Mouse (Mus musculus): ENCODE data around the gene Lrrc36. TPM values are rescaled to one million over a fixed set of nuclear protein-coding genes. Genes with fewer than 3 reads are reported as not detected.

The Lrrc36 gene
- polyA plus RNA-seq, 1 experiment from 2014 or later = 0.18 TPM

- ATAC-seq = no peak
- WGBS (ENCODE audit: insufficient replicate concordance) = 64% methylated on average over 1 of the region's 1 CpGs
Measured at GRCm38 (mm10) chr8:105450977-105451376, 37.6 kb downstream of the Lrrc36 start.

DNA sequence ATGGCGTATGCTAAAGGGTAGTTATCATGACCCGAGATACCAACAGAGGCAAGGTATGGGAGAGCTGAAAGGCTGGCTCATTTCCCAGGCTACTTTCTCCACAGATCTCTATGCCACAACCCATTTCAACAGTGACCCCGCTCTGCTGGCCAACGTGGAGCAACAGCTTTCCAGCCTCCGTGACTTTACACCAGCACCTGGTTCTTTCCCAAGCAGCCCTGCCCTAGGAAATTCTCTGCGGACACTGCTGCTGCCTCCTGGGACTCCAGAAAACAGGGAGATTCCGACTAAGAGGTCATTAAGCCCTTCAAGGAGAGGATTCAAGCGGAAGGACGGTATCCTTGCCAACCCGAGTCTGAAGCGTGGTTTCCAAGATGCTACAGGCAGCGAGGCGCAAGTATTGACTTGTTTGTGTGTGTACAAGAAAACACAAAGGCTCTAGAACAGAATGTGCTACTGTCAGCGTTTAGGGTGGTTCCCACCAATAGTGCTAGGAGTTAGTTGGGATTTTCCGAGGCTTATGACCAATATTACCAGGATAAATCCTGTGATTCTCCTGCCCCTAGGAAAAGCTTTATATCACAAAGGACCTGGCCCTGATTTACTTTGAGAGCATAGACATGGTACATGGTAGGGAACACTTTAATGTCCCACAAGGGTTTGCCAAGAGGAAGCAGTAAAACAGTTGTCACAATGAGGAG is 38.7 kb downstream of the Lrrc36 start:
- no peak for ATAC-seq
- H3K9me3 ChIP-seq (replicated peaks) = no peaks in the 10 kb centered on the region

More at GRCm38 (mm10) chr8:105450977-105451376, 37.6 kb downstream of the Lrrc36 start:
- Histone ChIP-seq H3K36me3 (no peaks in the 10 kb centered on the region), H3K27me3 (replicated peaks) (peaks cover 14% of the 10 kb centered on the region), H3K4me2 (no peak overlapping the region), H3K4me3 (no peak overlapping the region), H3K27ac (no peak overlapping the region), H3K9ac (no peak overlapping the region), H3K9me3 (replicated peaks) (no peaks in the 10 kb centered on the region), H3K4me1 (peaks cover 65% of the 10 kb centered on the region)

DNA sequence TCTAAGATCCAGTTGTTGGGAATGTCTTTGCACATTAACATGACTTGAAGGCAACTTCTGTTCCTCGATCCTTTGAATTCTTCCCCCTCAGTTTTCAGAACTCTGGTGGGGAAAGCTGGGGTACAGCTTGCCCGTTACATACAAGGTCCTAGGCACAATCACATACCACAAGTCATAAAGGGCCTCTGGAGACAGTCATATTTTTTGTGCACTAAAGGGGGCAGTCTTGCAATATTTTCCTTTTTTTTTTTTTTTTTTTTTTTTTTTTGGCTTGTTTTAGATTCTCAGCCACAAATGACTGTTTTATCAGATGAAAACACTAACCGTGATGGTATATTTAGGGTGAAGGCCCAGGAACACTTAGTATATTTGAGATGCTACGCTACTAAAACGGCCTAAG is 39.9 kb downstream of the Lrrc36 start:
- no peak for ATAC-seq
- H3K36me3 ChIP-seq = no peaks in the 10 kb centered on the region
- H3K9ac ChIP-seq = no peak overlapping the region
- peaks cover 28% of the 10 kb centered on the region for H3K27me3 ChIP-seq (replicated peaks)
- 0 out of 2 replicates have a peak overlapping the region, but pooled peaks have one; percentile 3 for H3K4me2 ChIP-seq
- H3K4me3 ChIP-seq = no peak overlapping the region
- peaks cover 54% of the 10 kb centered on the region for H3K4me1 ChIP-seq
- 0 out of 2 replicates have a peak overlapping the region, but pooled peaks have one; percentile 1 for H3K27ac ChIP-seq
- no peaks in the 10 kb centered on the region for H3K9me3 ChIP-seq (replicated peaks)
- 64% methylated on average over 5 of the region's 5 CpGs for WGBS (ENCODE audit: insufficient replicate concordance)

More for the DNA sequence above, 38.7 kb downstream of the Lrrc36 start:
- peaks cover 16% of the 10 kb centered on the region for H3K27me3 ChIP-seq (replicated peaks)
- no peaks in the 10 kb centered on the region for H3K36me3 ChIP-seq
- H3K4me1 ChIP-seq = peaks cover 59% of the 10 kb centered on the region
- H3K9ac ChIP-seq = no peak overlapping the region
- H3K27ac ChIP-seq = no peak overlapping the region
- no peak overlapping the region for H3K4me3 ChIP-seq
- H3K4me2 ChIP-seq = no peak overlapping the region
- 61% methylated on average over 15 of the region's 15 CpGs for WGBS (ENCODE audit: insufficient replicate concordance)

- Histone ChIP-seq H3K9ac (no peak overlapping the region), H3K4me3 (no peak overlapping the region), H3K4me2 (no peak overlapping the region), H3K4me1 (peaks cover 47% of the 10 kb centered on the region), H3K27ac (no peak overlapping the region), H3K9me3 (replicated peaks) (no peaks in the 10 kb centered on the region), H3K36me3 (no peaks in the 10 kb centered on the region), H3K27me3 (replicated peaks) (peaks cover 31% of the 10 kb centered on the region)
- peak; percentile 52; the same call in 1 of the 2 replicates for ATAC-seq
- WGBS (ENCODE audit: insufficient replicate concordance) = 58% methylated on average over 5 of the region's 5 CpGs
Measured at GRCm38 (mm10) chr8:105454088-105454487, 40.7 kb downstream of the Lrrc36 start.

- WGBS (ENCODE audit: insufficient replicate concordance) = 13% methylated on average over 10 of the region's 10 CpGs
- peak overlapping the region; percentile 51 for H3K4me2 ChIP-seq
Measured at GRCm38 (mm10) chr8:105455218-105455617, 41.8 kb downstream of the Lrrc36 start.

GRCm38 (mm10) chr8:105461085-105461803 is 47.9 kb downstream of the Lrrc36 start:
- Histone ChIP-seq H3K9me3 (replicated peaks) (no peaks in the 10 kb centered on the region), H3K4me1 (peaks cover 5% of the 10 kb centered on the region; the same call in 1 of the 2 replicates), H3K36me3 (no peaks in the 10 kb centered on the region), H3K4me2 (no peak overlapping the region), H3K9ac (no peak overlapping the region), H3K27me3 (replicated peaks) (peaks cover 73% of the 10 kb centered on the region), H3K4me3 (no peak overlapping the region), H3K27ac (no peak overlapping the region)
- WGBS (ENCODE audit: insufficient replicate concordance) = 62% methylated on average over 13 of the region's 13 CpGs
- ATAC-seq = no peak

More at GRCm38 (mm10) chr8:105455218-105455617, 41.8 kb downstream of the Lrrc36 start:
- peaks cover 41% of the 10 kb centered on the region for H3K27me3 ChIP-seq (replicated peaks)
- no peaks in the 10 kb centered on the region for H3K36me3 ChIP-seq
- peak; percentile 35; the same call in 1 of the 2 replicates for ATAC-seq
- no peaks in the 10 kb centered on the region for H3K9me3 ChIP-seq (replicated peaks)
- H3K27ac ChIP-seq = peak overlapping the region; percentile 59
- peak overlapping the region; percentile 42; the same call in 1 of the 2 replicates for H3K9ac ChIP-seq
- H3K4me1 ChIP-seq = peaks cover 37% of the 10 kb centered on the region
- H3K4me3 ChIP-seq = 0 out of 2 replicates have a peak overlapping the region, but pooled peaks have one; percentile 23

- no peaks in the 10 kb centered on the region for H3K9me3 ChIP-seq (replicated peaks)
- H3K36me3 ChIP-seq = no peaks in the 10 kb centered on the region
- no peak overlapping the region for H3K4me3 ChIP-seq
- 68% methylated on average over 7 of the region's 7 CpGs for WGBS (ENCODE audit: insufficient replicate concordance)
- no peak for ATAC-seq
- H3K27me3 ChIP-seq (replicated peaks) = peaks cover 71% of the 10 kb centered on the region
- H3K4me2 ChIP-seq = no peak overlapping the region
- no peak overlapping the region for H3K9ac ChIP-seq
- peaks cover 7% of the 10 kb centered on the region for H3K4me1 ChIP-seq
- no peak overlapping the region for H3K27ac ChIP-seq
Measured at GRCm38 (mm10) chr8:105464595-105464994, 51.2 kb downstream of the Lrrc36 start.

DNA sequence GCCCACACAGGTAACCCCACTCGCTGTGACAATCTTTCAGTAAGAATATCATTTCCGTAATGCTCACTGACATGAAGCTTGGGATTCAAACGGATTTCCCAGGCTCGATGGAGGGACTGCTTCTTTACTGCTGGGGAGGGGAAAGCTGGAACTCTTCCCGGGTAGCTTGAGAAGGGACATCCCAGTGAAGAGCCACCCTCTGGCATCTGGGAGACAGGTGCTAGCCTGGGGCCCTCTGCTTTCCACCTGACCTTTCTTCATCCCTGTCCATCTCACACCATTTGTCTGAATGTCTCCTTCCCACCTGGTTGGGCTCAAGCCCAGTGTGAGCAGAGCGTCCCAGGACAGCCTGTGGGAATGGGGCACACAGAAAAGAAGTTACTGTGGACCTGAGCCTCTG is 52.9 kb downstream of the Lrrc36 start:
- ATAC-seq = no peak
- no peaks in the 10 kb centered on the region for H3K9me3 ChIP-seq (replicated peaks)
- H3K27me3 ChIP-seq (replicated peaks) = peaks cover 74% of the 10 kb centered on the region
- no peaks in the 10 kb centered on the region for H3K36me3 ChIP-seq
- no peak overlapping the region for H3K4me3 ChIP-seq
- H3K9ac ChIP-seq = no peak overlapping the region
- no peak overlapping the region for H3K4me2 ChIP-seq
- peaks cover 23% of the 10 kb centered on the region for H3K4me1 ChIP-seq
- 72% methylated on average over 6 of the region's 6 CpGs for WGBS (ENCODE audit: insufficient replicate concordance)
- H3K27ac ChIP-seq = no peak overlapping the region

GRCm38 (mm10) chr8:105466700-105467291 is 53.4 kb downstream of the Lrrc36 start:
- 68% methylated on average over 7 of the region's 7 CpGs for WGBS (ENCODE audit: insufficient replicate concordance)
- Histone ChIP-seq H3K36me3 (no peaks in the 10 kb centered on the region), H3K9me3 (replicated peaks) (no peaks in the 10 kb centered on the region), H3K27me3 (replicated peaks) (peaks cover 79% of the 10 kb centered on the region), H3K4me1 (peaks cover 28% of the 10 kb centered on the region), H3K9ac (no peak overlapping the region), H3K27ac (no peak overlapping the region), H3K4me3 (no peak overlapping the region), H3K4me2 (no peak overlapping the region)
- ATAC-seq = no peak

GRCm38 (mm10) chr8:105467396-105467985 is 54.1 kb downstream of the Lrrc36 start:
- peaks cover 84% of the 10 kb centered on the region for H3K27me3 ChIP-seq (replicated peaks)
- H3K36me3 ChIP-seq = no peaks in the 10 kb centered on the region
- WGBS (ENCODE audit: insufficient replicate concordance) = 81% methylated on average over 10 of the region's 10 CpGs
- no peak overlapping the region for H3K9ac ChIP-seq
- H3K4me2 ChIP-seq = no peak overlapping the region
- ATAC-seq = no peak
- H3K4me3 ChIP-seq = no peak overlapping the region
- peaks cover 30% of the 10 kb centered on the region for H3K4me1 ChIP-seq
- H3K27ac ChIP-seq = no peak overlapping the region
- no peaks in the 10 kb centered on the region for H3K9me3 ChIP-seq (replicated peaks)

DNA sequence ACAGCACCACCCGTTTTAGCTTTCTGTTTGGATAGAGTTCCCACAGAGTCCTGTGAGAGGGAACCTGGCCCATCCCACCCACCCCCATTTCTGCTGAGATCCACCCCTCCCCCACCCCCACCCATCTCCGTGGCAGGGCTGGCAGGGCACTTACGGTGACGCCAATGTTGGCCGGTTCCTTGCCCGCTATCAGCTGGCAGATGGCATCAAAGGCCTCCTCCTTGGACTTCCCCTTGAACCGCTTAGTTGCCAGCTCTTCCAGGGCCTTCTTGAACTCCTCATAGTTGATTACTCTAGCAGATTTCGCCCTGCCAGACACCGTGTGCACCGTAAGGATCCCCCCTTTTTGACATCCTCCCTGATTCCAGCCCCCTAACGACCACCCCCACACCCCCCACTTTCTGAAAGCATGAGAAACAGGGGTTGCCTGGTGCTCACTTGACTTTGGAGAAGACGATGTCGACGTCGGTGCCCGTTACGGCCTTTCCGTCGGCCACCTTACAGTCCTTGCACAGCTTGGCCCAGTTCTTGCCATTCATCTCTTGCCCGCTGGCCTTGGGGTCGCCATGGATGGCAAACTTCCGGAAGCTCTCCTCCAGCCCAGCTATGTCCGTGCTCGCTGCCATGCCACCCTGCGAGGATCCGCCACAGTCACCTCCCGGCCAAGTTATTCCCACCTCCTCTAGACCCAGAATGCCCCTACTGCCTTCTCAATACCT is 54.8 kb downstream of the Lrrc36 start:
- Histone ChIP-seq H3K4me1 (peaks cover 32% of the 10 kb centered on the region), H3K36me3 (no peaks in the 10 kb centered on the region), H3K27ac (no peak overlapping the region), H3K27me3 (replicated peaks) (peaks cover 86% of the 10 kb centered on the region), H3K9ac (no peak overlapping the region), H3K9me3 (replicated peaks) (no peaks in the 10 kb centered on the region), H3K4me2 (no peak overlapping the region), H3K4me3 (no peak overlapping the region)
- no peak for ATAC-seq
- 77% methylated on average over 27 of the region's 27 CpGs for WGBS (ENCODE audit: insufficient replicate concordance)
